Mouse (Mus musculus): ENCODE results near the gene Gpalpp1. TPM values are rescaled to one million over a fixed set of nuclear protein-coding genes. Genes with fewer than 3 reads are reported as not detected.
A peak's percentile ranks its signal among the peaks of the same experiment; 100 is the strongest.

The Gpalpp1 gene
- total RNA-seq, 2 experiments from 2014 or later = 6.5 to 6.9 TPM

- peak; percentile 31 for DNase-seq
- intact Hi-C loops (cut with DNase I; ENCODE audit: low total_unique reads) = loop anchor here (5.0 to 10.0 kb wide), 2 partner anchors 350 to 883 kb away; no protein-coding TSS in a partner anchor
These were observed 11.5 kb upstream of the Gpalpp1 start for GRCm38 (mm10) chr14:76121901-76122662.

- no peak for DNase-seq
- intact Hi-C loops (cut with DNase I; ENCODE audit: low total_unique reads) = loop anchor here (5.0 to 10.0 kb wide), 2 partner anchors 352 to 884 kb away; no protein-coding TSS in a partner anchor
These were observed 9.9 kb upstream of the Gpalpp1 start for GRCm38 (mm10) chr14:76120472-76120871.

GRCm38 (mm10) chr14:76118963-76119362 is 8.4 kb upstream of the Gpalpp1 start:
- intact Hi-C loops (cut with DNase I; ENCODE audit: low total_unique reads) = no loop called here
- DNase-seq = no peak

GRCm38 (mm10) chr14:76115744-76116143 is 5.2 kb upstream of the Gpalpp1 start:
- no peak for DNase-seq
- intact Hi-C loops (cut with DNase I; ENCODE audit: low total_unique reads) = no loop called here

GRCm38 (mm10) chr14:76099543-76099942 is 11.0 kb downstream of the Gpalpp1 start:
- no peak for DNase-seq
- intact Hi-C loops (cut with DNase I; ENCODE audit: low total_unique reads) = no loop called here

GRCm38 (mm10) chr14:76097815-76098214 is 12.7 kb downstream of the Gpalpp1 start:
- intact Hi-C loops (cut with DNase I; ENCODE audit: low total_unique reads) = no loop called here
- DNase-seq = no peak

- intact Hi-C loops (cut with DNase I; ENCODE audit: low total_unique reads) = no loop called here
These were observed 13.3 kb downstream of the Gpalpp1 start for GRCm38 (mm10) chr14:76097244-76097643.

GRCm38 (mm10) chr14:76084188-76084587 is 26.4 kb downstream of the Gpalpp1 start:
- DNase-seq = no peak
- intact Hi-C loops (cut with DNase I; ENCODE audit: low total_unique reads) = no loop called here

More at GRCm38 (mm10) chr14:76097244-76097643, 13.3 kb downstream of the Gpalpp1 start:
- DNase-seq = no peak

GRCm38 (mm10) chr14:76082086-76082636 is 28.4 kb downstream of the Gpalpp1 start:
- intact Hi-C loops (cut with DNase I; ENCODE audit: low total_unique reads) = no loop called here
- DNase-seq = no peak

- DNase-seq = peak; percentile 11
- intact Hi-C loops (cut with DNase I; ENCODE audit: low total_unique reads) = no loop called here
These were observed 29.1 kb downstream of the Gpalpp1 start for GRCm38 (mm10) chr14:76081451-76081850.

- peak; percentile 23 for DNase-seq
- intact Hi-C loops (cut with DNase I; ENCODE audit: low total_unique reads) = loop anchor here (1.0 to 5.0 kb wide), 2 partner anchors 180 to 195 kb away; no protein-coding TSS in a partner anchor
These were observed 33.5 kb downstream of the Gpalpp1 start for GRCm38 (mm10) chr14:76077088-76077491.

- DNase-seq = no peak
- intact Hi-C loops (cut with DNase I; ENCODE audit: low total_unique reads) = loop anchor here (1.0 to 5.0 kb wide), 2 partner anchors 179 to 194 kb away; no protein-coding TSS in a partner anchor
These were observed 34.0 kb downstream of the Gpalpp1 start for GRCm38 (mm10) chr14:76076602-76077001.

GRCm38 (mm10) chr14:76075721-76076120 is 34.8 kb downstream of the Gpalpp1 start:
- no peak for DNase-seq
- intact Hi-C loops (cut with DNase I; ENCODE audit: low total_unique reads) = loop anchor here (5.0 kb wide), 1 partner anchor 193 kb away; no protein-coding TSS in a partner anchor

GRCm38 (mm10) chr14:76074206-76074605 is 36.4 kb downstream of the Gpalpp1 start:
- no peak for DNase-seq
- intact Hi-C loops (cut with DNase I; ENCODE audit: low total_unique reads) = no loop called here

GRCm38 (mm10) chr14:76072626-76073025 is 37.9 kb downstream of the Gpalpp1 start:
- intact Hi-C loops (cut with DNase I; ENCODE audit: low total_unique reads) = no loop called here

GRCm38 (mm10) chr14:76069296-76069695 is 41.3 kb downstream of the Gpalpp1 start:
- intact Hi-C loops (cut with DNase I; ENCODE audit: low total_unique reads) = no loop called here
- DNase-seq = no peak

More at GRCm38 (mm10) chr14:76072626-76073025, 37.9 kb downstream of the Gpalpp1 start:
- no peak for DNase-seq

GRCm38 (mm10) chr14:76068296-76068695 is 42.3 kb downstream of the Gpalpp1 start:
- intact Hi-C loops (cut with DNase I; ENCODE audit: low total_unique reads) = no loop called here
- no peak for DNase-seq

GRCm38 (mm10) chr14:76067237-76067636 is 43.3 kb downstream of the Gpalpp1 start:
- intact Hi-C loops (cut with DNase I; ENCODE audit: low total_unique reads) = no loop called here
- DNase-seq = no peak

- DNase-seq = no peak
- intact Hi-C loops (cut with DNase I; ENCODE audit: low total_unique reads) = no loop called here
These were observed 51.1 kb downstream of the Gpalpp1 start for GRCm38 (mm10) chr14:76059441-76059840.

GRCm38 (mm10) chr14:76053726-76054125 is 56.8 kb downstream of the Gpalpp1 start:
- intact Hi-C loops (cut with DNase I; ENCODE audit: low total_unique reads) = no loop called here
- DNase-seq = no peak

GRCm38 (mm10) chr14:76051966-76052365 is 58.6 kb downstream of the Gpalpp1 start:
- intact Hi-C loops (cut with DNase I; ENCODE audit: low total_unique reads) = no loop called here
- no peak for DNase-seq

All from gastrocnemius, postnatal 14 days (tissue).